In genomic region chr2:20521686-20522285, GRCm38 (mm10) we compare ENCODE assay signal across 11 mouse cellular contexts.
DNase-seq lines count a peak whose midpoint lies in the region; ATAC-seq and TF ChIP-seq lines count a peak whose summit lies in the region.
"Had no signal": no experiment of that assay in that cellular context is flagged by ENCODE, and none has a peak within 500 bp of the region (broad histone marks: within the 10 kb centered on the region; RNA-seq: fewer than 3 reads in every experiment).

No protein-coding gene starts in this region.

- H3K36me3 ChIP-seq in kidney, embryonic 14.5 days (ENCODE audit: control insufficient read depth, insufficient read depth, low read length) = no peaks in the 10 kb centered on the region
- H3K36me3 ChIP-seq in ES-Bruce4 (ENCODE audit: control insufficient read depth, insufficient read depth, low read length, poor library complexity, severe bottlenecking) = peaks cover 10% of the 10 kb centered on the region
- H3K36me3 ChIP-seq in heart, postnatal 0 days (replicated peaks; ENCODE audit: control insufficient read depth, insufficient read depth, low read length) = no peaks in the 10 kb centered on the region

- no peaks in the 10 kb centered on the region for H3K27me3 ChIP-seq in kidney, embryonic 14.5 days (ENCODE audit: control insufficient read depth, insufficient read depth, low read length)
- H3K27me3 ChIP-seq in ES-Bruce4 (ENCODE audit: control insufficient read depth, insufficient read depth, low read length, poor library complexity, severe bottlenecking) = no peaks in the 10 kb centered on the region
- no peaks in the 10 kb centered on the region for H3K27me3 ChIP-seq in heart, postnatal 0 days (ENCODE audit: control insufficient read depth, insufficient read depth, low read length)

- 56% methylated on average over 11 of the region's 11 CpGs for WGBS in kidney, embryonic 14.5 days
- 65% methylated on average over 11 of the region's 11 CpGs for WGBS in heart, postnatal 0 days

- no peak for ATAC-seq in kidney, embryonic 14.5 days (ENCODE audit: low FRiP score, low TSS enrichment)
- no peak for ATAC-seq in heart, postnatal 0 days (ENCODE audit: insufficient read depth, low read depth)

- H3K9ac ChIP-seq in kidney, embryonic 14.5 days (ENCODE audit: low read depth, low read length) = peak overlapping the region; percentile 36; the same call in 1 of the 2 replicates
- H3K9ac ChIP-seq in ES-Bruce4 (ENCODE audit: low read depth, poor library complexity, severe bottlenecking) = peak overlapping the region; percentile 79
- no peak overlapping the region for H3K9ac ChIP-seq in heart, postnatal 0 days (replicated peaks; ENCODE audit: low read depth, low read length)

- no peaks in the 10 kb centered on the region for H3K9me3 ChIP-seq in kidney, embryonic 14.5 days (ENCODE audit: control insufficient read depth, low read length)
- H3K9me3 ChIP-seq in ES-Bruce4 (replicated peaks; ENCODE audit: control insufficient read depth, insufficient read depth, low read length, poor library complexity, severe bottlenecking) = peaks cover 8% of the 10 kb centered on the region
- H3K9me3 ChIP-seq in heart, postnatal 0 days (replicated peaks; ENCODE audit: control insufficient read depth, low read length) = no peaks in the 10 kb centered on the region
- H3K9me3 ChIP-seq: megakaryocyte, embryonic 14.5 days had no signal

- DNase-seq in kidney, postnatal 10 days = no peak
- DNase-seq in ZHBTc4 (ENCODE audit: low read depth, low spot score) = peak; percentile 46
- DNase-seq in heart, postnatal 0 days (ENCODE audit: low spot score) = no peak
- no peak for DNase-seq in thymus, postnatal 0 days (ENCODE audit: low spot score)
- DNase-seq in adrenal gland, postnatal 4 days (ENCODE audit: low spot score in 2 of 2) = no peak
- DNase-seq: adrenal gland, postnatal 25 days; cerebellum, postnatal 36 days; gastrocnemius, postnatal 25 days had no signal

- peak overlapping the region; percentile 73 for H3K4me3 ChIP-seq in kidney, embryonic 14.5 days (ENCODE audit: low read length)
- peak overlapping the region; percentile 25 for H3K4me3 ChIP-seq in ES-Bruce4 (ENCODE audit: low read depth, low read length)
- H3K4me3 ChIP-seq in heart, postnatal 0 days (ENCODE audit: low read depth, low read length) = peak overlapping the region; percentile 57
- H3K4me3 ChIP-seq: megakaryocyte, embryonic 14.5 days had no signal

- peaks cover 14% of the 10 kb centered on the region; the same call in 1 of the 2 replicates for H3K4me1 ChIP-seq in kidney, embryonic 14.5 days (ENCODE audit: control insufficient read depth, insufficient read depth, low read length)
- no peaks in the 10 kb centered on the region for H3K4me1 ChIP-seq in ES-Bruce4 (ENCODE audit: control insufficient read depth, insufficient read depth, low read length)
- H3K4me1 ChIP-seq in heart, postnatal 0 days (ENCODE audit: control insufficient read depth, insufficient read depth) = peaks cover 6% of the 10 kb centered on the region

- H3K4me2 ChIP-seq in kidney, embryonic 14.5 days (replicated peaks; ENCODE audit: low read depth, low read length) = peak overlapping the region; percentile 73
- peak overlapping the region; percentile 80 for H3K4me2 ChIP-seq in heart, postnatal 0 days (ENCODE audit: low read depth, low read length)

- TF ChIP-seq EP300 in ES-Bruce4 (IDR thresholded peaks at IDR 0.05; ENCODE audit: insufficient read depth, low read depth, low read length) = no peak
- TF ChIP-seq EP300 in heart, postnatal 0 days (IDR thresholded peaks at IDR 0.05; ENCODE audit: low read depth) = no peak

- no peak for TF ChIP-seq CTCF in ES-Bruce4 (IDR thresholded peaks at IDR 0.05; ENCODE audit: low read depth, low read length)
- no peak for TF ChIP-seq CTCF in heart, postnatal 0 days (IDR thresholded peaks at IDR 0.05; ENCODE audit: low read depth)

- H3K27ac ChIP-seq in kidney, embryonic 14.5 days (ENCODE audit: low read depth, low read length) = no peak overlapping the region
- H3K27ac ChIP-seq in ES-Bruce4 (ENCODE audit: insufficient read depth, low read length) = peak overlapping the region; percentile 82
- H3K27ac ChIP-seq in heart, postnatal 0 days (ENCODE audit: low read depth) = peak overlapping the region; percentile 66

- TF ChIP-seq POLR2A in ES-Bruce4 (IDR thresholded peaks at IDR 0.05; ENCODE audit: insufficient read depth, low read length) = no peak
